Mouse (Mus musculus): ENCODE results near the gene Gdap2.

GRCm38 (mm10) chr3:100194210-100194609 is 32.0 kb downstream of the Gdap2 start:
- TF ChIP-seq CTCF (IDR thresholded peaks at IDR 0.05; ENCODE audit: low read depth) (no peak), EP300 (optimal IDR thresholded peaks at IDR 0.05) (no peak)
